Mouse (Mus musculus) c-Kit-positive CD71-positive TER-119-negative erythroid progenitor cells, embryonic 14.5 days (primary cell): ENCODE results near the gene Fancg.

ENCODE experiments used
- DNase-seq: peaks from one replicate; pipeline ENCODE4 v3.0.0-alpha.2; 2013; ENCODE audit warnings: low read depth

Fancg gene

DNA sequence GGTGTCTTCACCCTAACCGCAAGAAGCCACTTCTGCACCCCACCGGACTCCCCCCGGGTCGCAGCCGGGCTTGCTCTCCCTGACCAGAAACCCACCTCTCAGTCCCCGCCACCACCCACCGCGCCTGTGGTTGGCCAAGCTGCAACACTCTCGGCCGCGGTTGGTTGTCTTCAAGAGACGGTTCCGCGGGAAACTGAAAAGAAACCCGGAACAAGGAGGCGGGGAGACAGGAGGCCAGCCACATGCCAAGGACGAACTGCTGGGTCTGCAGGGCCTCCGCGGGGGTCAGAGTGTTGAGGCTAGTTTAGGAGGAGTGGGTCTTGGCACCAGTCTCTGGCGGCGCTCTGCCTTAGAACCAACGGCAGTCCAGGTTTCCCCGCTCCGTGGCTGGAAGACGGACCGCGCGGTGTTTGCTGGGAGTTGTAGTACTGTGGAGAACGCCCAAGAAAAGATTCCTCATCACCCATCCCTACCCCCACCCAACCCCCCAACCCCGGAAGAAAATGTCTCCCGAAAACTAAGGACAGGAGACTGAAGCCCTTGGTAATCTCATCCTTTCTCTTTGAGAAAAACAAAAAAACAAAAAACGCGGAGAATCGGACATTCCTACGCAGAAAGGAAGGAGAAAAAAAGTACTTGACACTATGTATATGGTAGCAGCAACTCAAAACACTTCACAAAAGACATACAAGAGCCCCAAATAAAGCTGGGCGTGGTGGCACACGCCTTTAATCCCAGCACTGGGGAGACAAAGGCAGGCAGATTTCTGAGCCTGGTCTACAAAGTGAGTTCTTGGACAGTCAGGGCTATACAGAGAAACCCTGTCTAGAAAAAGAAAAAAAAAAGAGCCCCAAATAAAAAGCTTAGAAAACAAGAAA is at the start of gene Fancg:
Fancg (minus strand) TSS at position 346 of the 878 bp plus-strand sequence.
- DNase-seq = peak; percentile 76

DNA sequence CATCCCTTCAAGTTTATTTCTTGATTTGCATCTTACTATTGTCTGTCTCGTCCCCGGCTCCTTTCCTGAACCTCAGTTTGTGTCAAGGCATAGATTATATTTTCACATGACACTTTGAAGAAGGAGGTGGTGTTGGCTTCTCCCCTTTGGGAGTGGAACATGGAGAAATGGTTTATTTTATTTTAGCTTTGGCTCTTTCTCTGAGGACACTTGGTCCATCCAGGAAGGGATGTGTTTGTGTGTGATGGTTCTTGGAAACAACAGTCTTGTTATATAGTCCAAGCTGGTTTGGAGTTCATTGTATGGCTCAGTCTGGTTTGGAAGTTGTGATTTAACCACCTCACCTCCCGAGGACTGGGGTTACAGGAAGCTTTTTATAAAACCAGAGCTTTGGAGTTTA is 49.4 kb upstream of the Fancg start:
- DNase-seq = no peak

DNA sequence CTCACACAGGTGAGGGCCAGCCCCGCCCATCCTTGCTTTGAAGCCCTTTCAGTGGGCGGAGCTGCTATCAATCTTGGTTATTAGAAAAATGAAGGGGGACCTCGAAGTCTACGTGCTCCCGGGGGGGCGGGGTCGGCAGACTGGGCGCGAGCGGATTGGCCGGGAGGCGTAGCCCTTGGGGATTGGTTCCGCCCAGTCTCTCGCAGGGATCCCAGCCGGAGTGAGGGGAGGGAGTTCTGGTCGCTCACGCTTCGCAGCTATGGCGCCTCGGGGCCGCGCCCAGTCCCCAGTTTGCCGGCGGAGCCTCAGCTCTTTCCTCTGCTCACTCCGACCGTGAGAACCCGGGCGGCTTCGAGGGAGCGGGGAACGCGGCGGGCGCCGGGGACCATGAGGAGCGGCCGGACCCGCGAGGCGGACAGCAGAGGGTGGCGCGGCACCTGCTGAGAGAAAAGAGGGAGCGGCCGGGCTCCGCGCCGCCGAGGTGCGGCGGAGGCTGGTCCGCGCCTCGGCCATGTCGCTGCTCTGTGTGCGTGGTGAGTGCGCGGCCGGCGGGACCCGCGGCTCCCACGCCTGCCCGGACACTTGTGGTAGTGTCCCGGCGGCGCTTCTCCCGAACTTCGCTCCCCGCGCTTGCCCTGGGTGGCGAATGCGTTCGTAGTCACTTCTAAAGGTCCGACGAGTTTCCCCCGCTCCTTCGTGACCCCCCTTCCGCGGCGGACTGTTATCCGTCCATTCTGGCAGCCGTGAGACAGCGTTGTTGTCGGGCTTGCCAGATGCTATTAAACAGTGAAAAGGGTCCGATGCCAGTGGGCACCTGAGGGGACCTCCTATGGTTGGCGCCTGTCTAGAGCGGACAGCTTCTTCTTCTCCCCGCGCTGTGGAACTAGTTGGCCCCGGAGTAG is 48.7 kb upstream of the Fancg start, which contains the start of gene Unc13b:
Unc13b (plus strand) TSS at position 201 of the 902 bp plus-strand sequence.
- DNase-seq = peak; percentile 87

DNA sequence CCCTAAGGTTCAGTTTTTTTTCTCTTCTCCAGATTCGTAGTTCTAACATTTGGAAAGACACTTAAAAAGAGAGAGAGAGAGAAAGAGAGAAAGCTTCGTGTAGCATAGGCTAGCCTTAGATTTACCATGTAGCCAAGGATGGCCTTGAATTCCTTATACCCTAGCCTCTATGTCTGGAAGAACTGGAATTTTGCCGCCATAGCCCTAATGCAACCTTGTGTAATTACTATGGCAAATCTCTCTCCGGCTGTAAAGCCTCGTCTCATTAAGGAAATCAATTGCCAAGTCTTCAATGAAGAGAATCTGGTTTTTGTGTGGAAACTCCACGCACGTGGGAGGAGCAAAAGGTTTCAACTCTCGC is 48.1 kb upstream of the Fancg start:
- no peak for DNase-seq

DNA sequence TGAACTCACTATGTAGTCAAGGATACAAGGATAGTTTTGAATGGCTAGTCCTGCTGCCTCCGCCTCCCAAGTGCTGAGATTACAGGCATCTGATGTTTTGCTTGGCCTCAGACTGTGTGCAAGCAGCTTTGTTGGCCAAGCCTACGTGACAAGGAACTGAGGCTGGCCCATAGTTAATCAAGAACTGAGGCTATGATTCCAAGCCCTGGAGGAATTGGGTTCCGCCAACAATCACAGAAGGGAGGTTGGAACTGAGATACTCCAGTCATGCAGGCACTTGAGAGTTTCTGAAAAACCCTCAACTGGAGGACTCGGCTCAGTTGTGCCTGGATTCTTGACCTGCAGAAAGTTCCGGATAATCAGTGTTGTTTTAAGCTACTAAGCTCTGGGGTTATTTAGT is 47.3 kb upstream of the Fancg start:
- no peak for DNase-seq

DNA sequence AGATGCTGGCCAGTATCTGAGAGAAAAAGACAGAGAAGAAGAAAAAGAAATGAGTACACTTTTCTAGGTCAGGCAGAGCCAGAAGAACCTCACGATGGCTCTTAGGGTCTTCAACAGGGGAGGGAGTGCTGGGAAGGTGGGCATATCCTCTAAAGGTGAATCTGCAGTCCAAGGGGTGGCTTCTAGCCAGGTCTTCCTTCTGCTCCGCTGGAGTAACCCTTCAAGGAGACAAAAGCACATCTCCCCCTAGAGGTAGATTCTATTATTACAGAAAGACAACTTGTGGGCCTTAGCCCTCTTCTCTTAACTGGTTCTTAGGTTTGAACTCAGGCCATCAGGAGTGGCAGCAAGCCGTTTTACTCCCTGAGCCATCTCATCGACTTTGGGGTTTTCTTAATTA is 42.3 kb upstream of the Fancg start:
- DNase-seq = peak; percentile 66

DNA sequence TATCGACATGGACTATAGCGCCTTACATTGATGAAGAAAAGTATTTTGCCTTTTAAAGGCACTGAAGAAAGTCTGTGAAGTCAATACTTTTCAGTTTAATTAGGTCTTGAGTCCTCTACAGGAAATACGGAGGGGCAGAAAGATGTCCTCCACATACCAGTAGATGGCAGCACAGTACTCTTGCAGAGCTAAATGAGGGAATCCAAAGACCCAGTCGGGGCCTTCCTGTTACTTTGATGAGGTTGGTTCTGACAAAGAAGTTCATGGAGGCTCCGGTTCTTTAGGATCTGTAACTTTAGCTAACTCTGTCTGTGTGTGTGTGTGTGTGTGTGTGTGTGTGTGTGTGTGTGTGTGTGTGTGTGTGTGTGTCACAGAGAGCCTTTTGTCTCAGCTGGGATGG is 36.9 kb upstream of the Fancg start:
- peak; percentile 80 for DNase-seq

DNA sequence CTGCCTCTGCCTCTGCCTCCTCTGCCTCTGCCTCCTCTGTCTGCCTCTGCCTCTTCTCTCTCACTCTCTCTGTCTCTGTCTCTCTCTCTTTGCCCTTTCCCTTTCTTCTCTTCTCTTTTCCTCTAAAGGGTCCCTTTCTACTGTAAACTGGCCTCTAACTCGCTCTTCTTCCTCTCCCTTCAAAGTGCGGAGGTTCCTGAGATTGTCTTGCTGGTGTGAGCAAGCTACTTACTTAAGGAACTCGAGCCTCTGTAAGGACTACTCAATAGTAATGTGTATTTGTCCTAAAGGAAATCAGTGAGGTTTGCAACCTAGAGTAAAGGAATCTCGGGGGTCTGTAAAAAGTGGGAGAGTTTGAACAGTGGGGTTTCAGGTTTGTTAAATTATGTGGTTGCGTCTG is 36.3 kb upstream of the Fancg start:
- DNase-seq = no peak

DNA sequence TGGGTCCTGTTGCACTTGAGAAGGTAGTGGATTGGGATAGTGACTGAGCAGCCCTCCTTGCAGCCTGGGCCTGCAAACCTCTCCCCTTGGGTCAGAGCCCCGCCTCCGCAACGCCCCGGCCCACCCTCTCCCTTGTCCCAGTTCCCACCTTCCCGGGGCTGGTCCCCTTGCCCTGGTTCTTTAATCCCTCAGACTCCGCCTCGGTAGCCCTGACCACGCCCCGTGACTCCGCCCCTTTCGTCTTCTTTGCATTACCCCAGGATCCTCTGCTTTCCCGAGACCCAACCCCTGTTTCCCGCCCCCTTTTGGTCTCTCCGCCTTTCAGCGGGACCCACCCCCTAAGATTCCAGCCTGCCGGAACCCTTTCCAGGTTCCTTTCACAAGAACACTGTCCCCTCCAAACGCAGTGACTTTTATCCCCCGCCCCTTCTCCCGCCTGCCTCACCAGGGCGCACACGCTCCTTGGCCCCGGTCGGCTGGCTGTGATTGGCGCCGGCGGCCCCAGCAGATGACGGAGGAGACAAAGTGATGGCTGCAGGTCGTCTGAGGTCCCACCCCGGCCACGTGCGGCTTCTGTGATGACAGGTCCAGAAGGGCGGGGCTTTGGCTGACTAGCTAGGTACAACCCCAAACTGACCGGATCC is 35.5 kb upstream of the Fancg start, which contains the start of gene Fam214b:
Fam214b (minus strand) TSS at position 562 of the 644 bp plus-strand sequence.
- DNase-seq = peak; percentile 83

DNA sequence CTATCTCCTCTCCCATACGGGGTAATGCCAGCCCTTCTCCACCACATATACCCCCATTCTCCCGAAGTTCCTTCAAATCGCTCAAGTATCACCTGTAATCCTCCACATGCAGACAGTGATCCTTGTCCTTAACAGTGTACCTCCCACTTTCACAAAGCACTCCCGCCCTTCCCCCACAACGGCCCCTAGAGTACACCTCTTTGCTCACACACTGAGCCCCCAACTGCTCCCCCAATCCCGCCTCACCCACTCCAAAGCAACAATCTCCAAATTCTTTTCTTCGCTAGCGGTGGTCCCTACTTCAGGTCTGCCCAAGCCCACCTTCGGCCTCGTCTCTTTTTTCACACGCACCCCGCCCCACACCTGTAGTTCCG is 35.0 kb upstream of the Fancg start:
- DNase-seq = no peak

DNA sequence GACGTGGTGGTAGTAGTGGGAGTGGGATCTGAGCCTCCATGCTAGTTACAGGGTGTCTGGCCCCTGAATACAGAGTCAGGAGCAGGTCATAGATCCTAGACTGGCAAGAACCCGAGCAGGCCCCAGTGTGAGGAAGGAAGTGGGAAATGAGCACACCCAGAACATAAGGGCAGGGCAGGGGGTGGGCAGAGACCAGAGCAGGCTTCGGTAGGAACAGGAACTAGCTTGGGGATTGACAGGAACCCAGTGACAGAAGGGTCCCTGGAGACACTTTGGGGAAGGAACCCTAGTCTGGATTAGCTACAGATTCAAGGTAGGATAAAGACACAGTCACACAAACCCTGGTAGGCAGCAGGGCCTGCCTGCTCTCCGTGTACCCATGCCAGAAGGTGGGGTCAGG is 34.4 kb upstream of the Fancg start:
- DNase-seq = no peak

DNA sequence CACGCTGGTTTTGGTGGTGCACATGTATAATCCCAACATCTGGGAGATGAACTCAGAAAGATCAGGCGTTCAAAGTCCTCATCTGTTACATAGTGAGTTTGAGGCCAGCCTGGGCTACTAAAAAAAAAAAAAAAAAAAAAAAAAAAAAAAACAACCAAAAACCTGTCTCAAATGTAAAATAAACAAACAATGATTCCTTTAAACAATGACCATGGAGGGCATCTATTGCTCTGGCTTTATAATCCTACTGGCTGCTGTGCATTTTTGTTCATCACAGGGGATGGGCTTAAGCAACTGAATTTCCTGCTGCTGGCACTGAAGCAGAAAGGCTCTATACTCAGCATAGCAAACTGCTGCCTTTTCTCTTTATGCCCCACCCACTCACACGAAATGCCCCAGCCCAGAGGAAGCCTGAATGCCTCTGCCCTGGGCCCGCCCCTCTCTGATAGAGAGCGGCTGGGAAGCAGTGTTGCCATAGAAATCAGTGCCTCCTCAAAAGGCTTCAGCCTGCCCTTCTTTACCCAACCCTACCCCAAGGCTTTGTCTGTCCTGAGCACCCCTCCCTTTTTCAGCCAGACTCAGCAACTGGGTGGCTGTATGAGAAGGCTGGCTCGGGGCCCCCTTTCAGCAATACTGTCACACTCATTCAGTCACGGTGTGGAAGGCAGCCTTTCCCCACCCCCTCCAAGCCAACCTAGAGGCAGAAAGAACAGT is 33.5 kb upstream of the Fancg start:
- DNase-seq = no peak

DNA sequence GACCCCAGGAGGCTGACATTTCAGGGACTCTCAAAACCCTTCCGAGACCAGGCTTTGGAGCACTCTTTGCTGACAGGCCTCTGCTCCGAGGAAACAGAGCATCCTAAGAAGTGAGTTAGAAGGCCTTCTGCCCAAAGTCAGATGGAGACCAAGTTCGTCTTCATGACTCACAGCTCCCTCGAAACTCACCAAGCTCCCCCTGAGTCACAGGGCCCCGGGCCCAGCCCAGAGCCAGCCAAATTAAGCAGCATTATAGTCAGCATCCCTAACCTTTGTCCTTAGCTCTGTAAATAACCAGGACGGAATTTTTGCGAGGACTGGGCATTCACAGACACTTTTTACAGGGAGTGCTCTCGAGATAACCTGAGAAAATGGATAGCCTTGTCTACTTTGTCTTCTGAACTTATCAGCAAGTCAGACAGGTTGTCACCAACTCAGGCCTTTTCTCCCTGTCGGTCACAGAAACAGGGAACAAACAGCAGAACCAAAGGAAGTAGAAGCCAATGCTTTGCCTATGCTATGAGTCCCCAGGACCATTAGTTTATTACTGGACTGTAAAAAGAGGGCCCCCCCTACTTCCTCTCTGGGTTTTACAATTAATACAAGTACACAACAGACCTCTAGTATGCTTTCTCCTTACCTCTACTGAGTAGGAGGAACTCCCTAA is 30.7 kb upstream of the Fancg start:
- no peak for DNase-seq

DNA sequence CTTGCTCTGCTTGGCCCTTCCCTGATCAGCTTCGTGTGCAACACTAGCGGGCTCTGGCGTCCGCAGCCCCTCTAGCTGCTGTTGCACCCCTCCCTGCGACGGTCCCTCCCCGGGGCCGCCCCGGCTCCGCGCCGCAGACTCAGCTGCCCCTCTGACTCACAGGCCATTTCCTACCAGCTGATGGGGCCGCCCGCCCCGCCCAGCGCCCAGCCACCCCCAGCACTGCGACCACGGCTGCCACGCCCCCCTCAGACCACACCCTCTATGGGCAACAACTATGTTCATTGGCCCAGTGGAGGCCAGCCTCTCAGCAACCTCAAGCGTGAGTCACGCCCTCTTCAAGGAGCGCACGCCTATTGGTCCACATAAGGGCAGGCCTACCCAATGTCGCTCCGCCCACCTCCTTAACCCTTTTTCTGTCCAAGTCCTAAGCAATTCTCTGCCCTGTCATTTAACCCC is 29.8 kb upstream of the Fancg start:
- DNase-seq = peak; percentile 97

DNA sequence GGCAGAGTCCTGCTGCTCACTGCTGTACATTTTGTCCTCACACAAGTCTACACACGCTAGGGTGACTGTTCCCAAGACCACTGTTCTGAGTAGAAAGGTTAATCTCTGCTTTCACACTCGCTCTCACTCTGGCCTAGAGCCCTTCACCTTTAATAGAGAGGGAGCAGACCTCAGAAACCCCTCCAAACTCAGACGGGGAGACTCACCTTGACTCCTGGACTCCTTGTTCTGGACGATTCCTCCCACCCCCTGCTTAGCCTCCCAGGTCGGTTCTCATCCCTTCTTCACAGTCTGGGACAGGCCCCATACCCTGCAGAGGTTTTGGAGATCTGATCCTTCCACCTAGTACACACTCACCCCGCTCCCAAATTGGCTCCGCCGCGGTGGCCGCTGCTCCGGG is 29.3 kb upstream of the Fancg start:
- DNase-seq = no peak

DNA sequence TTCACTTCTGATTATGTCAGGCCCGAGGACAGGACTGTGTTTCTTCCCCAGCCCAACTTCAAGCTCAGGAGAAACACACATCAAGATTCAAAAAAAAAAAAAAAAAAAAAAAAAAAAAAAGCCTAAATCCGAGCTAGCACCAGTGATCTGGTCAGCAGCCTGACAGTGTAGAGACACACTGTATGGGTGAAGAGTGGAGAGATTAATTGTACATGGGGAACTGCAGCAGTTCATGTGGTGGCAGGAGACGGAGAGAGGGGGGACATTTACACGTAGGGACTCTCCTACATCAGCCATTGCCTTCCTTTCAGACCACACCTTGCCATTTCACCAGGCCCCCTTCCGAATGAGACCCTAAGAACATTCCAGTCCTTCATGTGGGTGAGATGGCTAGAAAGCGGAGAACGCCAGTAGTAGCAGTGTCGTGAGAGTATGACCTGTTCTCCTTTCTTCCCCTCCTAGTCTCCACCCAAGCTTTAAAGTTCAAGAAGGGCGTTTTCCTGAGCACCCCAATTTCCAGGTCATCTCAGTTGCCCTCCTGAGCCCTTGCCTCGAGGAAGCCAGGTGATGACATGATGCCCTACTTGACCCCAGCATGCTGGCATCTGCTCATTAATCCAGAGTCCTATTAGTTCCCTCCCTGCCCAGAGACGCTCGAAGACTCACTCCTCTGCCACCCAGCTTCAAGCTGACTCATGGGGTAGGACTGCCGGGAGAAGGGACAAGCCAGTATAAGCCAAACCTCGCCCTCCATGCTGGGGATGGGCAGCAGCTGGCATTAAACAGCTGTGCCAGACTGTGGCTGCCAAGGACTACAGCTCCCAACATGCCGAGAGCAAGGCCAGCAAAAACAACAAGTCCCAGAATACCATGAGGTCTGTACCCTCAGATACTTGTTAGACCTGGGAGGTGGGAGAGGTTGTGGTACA is 28.5 kb upstream of the Fancg start:
- no peak for DNase-seq

DNA sequence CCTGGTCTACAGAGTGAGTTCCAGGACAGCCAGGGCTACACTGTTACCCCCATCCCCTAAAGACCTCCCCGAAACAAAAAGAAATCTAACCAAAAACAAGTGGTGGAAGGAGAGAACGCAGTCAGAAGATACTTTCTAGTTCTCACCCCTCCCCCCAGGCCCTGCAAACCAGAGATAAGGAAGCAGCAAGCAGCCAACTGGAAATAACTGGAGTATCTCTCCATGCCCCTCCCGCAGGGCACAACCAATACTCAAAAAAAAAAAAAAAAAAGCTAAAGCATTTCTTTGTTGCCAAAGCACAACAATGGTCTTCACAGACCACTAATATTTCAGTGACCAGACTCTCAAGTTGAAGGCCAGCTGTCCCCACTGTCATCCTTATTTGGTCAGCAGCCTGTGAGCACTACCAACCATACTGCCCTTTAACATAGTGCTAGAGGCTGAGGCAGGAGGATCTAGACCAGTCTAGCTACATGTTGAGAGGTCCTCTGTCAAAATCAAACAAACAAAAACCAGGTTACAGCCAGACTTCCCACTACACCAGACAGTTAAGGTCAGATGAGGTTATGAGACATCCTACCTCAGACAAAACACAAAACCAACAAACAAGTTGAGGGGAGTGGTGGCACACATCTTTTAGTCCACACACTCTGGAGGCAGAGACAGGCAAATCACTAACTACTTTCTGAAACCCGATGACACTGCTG is 27.7 kb upstream of the Fancg start:
- peak; percentile 88 for DNase-seq

DNA sequence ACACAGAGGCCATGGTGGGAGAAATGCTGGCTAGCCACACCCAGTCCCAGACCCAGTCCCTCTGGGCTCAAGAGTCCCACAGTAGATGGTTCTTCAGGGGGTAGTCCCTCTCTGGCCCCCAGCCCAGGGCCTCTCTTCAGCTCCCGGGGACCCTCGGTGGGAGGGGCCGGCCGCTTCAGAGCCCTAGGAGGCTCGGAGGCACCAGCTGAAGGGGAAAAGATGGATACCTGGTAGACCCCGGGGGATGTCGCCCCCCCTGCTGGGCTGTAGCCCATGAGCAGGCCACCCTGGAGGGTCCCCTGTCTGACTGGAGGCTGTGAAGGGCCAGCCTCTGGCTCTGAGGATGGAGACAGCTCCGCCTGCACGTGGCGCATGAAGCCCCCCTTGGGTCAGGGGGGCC is 26.1 kb upstream of the Fancg start:
- DNase-seq = no peak

DNA sequence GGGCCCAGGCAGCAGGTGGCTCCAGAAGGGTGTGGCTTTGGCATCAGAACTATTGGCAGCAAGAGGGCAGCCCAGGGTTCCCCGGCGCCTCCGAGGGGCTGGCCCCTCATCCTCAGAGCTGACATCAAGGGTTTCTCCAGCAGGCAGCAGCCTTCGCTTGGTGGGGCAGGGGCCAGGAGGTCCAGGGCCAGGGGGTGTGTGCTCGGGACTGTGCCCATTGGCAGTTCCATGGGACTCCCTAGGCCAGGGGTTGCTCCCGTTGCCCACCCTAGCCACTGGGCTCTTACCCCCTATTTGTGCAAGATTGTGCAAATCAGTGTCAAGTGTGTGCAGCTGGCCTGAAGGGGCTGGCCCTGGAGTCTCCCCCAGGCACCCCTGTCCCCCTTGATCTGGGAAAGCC is 25.5 kb upstream of the Fancg start:
- DNase-seq = no peak
